Mouse (Mus musculus): ENCODE data around the gene Myo1d. TPM values are rescaled to one million over a fixed set of nuclear protein-coding genes. Genes with fewer than 3 reads are reported as not detected.
A peak's percentile ranks its signal among the peaks of the same experiment; 100 is the strongest.

Myo1d gene
- polyA plus RNA-seq, 1 experiment from 2014 or later = 10.8 TPM

DNA sequence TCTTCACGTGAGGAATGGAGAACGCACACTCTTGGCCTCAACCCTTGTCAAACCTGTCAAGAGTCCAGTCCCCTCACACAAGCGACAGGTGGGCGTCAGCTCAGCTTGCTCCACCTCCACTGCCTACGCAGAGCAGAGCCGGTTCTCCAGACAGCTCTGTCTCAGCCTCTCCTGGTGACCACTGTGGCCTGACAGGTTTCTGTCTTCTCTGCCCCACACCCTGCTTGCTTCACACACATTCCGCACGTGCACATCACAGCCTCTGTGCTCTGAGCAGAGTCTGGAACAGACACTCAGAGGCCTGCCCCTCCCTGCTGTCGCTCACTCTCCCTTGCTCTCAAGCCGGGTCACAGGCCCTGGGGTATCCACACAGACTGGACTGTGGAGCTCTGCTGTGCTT is 289.0 kb downstream of the Myo1d start:
- Histone ChIP-seq H3K9me3 (replicated peaks; ENCODE audit: control insufficient read depth, low read length) (no peaks in the 10 kb centered on the region), H3K27me3 (ENCODE audit: control insufficient read depth, insufficient read depth, low read length) (no peaks in the 10 kb centered on the region), H3K36me3 (ENCODE audit: control insufficient read depth, insufficient read depth, low read length) (no peaks in the 10 kb centered on the region), H3K27ac (ENCODE audit: low read depth, low read length) (no peak overlapping the region), H3K4me2 (no peak overlapping the region), H3K9ac (ENCODE audit: low read depth, low read length) (no peak overlapping the region), H3K4me1 (ENCODE audit: control insufficient read depth, insufficient read depth, low read length) (peaks cover 32% of the 10 kb centered on the region), H3K4me3 (ENCODE audit: low read depth, low read length) (no peak overlapping the region)
- WGBS (ENCODE audit: insufficient replicate concordance) = 43% methylated on average over 10 of the region's 10 CpGs
- no peak for ATAC-seq (replicated peaks; ENCODE audit: insufficient number of reproducible peaks, low FRiP score, low TSS enrichment)

GRCm38 (mm10) chr11:80489882-80490196 is 290.0 kb downstream of the Myo1d start:
- Histone ChIP-seq H3K4me2 (no peak overlapping the region), H3K4me3 (ENCODE audit: low read depth, low read length) (no peak overlapping the region), H3K4me1 (ENCODE audit: control insufficient read depth, insufficient read depth, low read length) (peaks cover 37% of the 10 kb centered on the region), H3K9ac (ENCODE audit: low read depth, low read length) (no peak overlapping the region), H3K36me3 (ENCODE audit: control insufficient read depth, insufficient read depth, low read length) (no peaks in the 10 kb centered on the region), H3K9me3 (replicated peaks; ENCODE audit: control insufficient read depth, low read length) (no peaks in the 10 kb centered on the region), H3K27ac (ENCODE audit: low read depth, low read length) (no peak overlapping the region), H3K27me3 (ENCODE audit: control insufficient read depth, insufficient read depth, low read length) (no peaks in the 10 kb centered on the region)
- ATAC-seq (replicated peaks; ENCODE audit: insufficient number of reproducible peaks, low FRiP score, low TSS enrichment) = no peak
- 47% methylated on average over 5 of the region's 5 CpGs for WGBS (ENCODE audit: insufficient replicate concordance)

DNA sequence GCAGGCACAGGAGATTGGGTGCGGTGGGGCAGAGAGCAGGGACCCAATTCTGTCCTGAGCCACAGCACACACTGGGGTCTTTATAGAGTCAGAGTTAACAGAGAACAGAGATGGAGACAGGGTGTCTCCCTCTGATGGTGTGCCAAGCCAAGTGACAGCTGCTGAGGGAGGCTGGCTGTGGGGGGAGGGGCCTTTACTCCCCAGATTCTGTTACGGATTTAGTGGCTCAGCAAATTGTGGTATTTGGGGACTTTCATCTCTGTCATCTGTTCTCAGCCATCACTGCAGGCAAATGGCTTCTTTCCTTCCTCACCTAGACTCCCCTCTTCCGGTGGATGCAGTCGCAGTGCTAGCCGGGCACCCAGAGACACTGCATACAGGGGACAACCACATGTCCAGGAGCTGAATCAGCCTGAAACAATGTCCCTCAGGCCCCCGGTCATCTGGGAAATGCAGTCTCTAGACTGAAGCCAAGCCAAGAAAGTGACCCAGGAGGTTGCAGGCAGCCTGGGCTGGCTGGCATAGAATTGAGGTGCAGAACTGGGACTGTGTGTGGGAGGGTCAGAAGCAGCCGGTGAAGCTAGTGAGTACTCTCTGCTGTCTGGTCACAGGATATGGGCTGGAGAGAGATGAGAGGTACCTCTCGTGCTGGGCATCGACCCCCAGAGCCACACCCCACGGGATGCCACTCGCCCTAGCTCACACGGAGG is 290.5 kb downstream of the Myo1d start:
- Histone ChIP-seq H3K4me2 (no peak overlapping the region), H3K27ac (ENCODE audit: low read depth, low read length) (no peak overlapping the region), H3K27me3 (ENCODE audit: control insufficient read depth, insufficient read depth, low read length) (no peaks in the 10 kb centered on the region), H3K4me3 (ENCODE audit: low read depth, low read length) (no peak overlapping the region), H3K9me3 (replicated peaks; ENCODE audit: control insufficient read depth, low read length) (no peaks in the 10 kb centered on the region), H3K4me1 (ENCODE audit: control insufficient read depth, insufficient read depth, low read length) (peaks cover 37% of the 10 kb centered on the region), H3K9ac (ENCODE audit: low read depth, low read length) (no peak overlapping the region; the same call in 1 of the 2 replicates), H3K36me3 (ENCODE audit: control insufficient read depth, insufficient read depth, low read length) (no peaks in the 10 kb centered on the region)
- WGBS (ENCODE audit: insufficient replicate concordance) = 46% methylated on average over 12 of the region's 12 CpGs
- ATAC-seq (replicated peaks; ENCODE audit: insufficient number of reproducible peaks, low FRiP score, low TSS enrichment) = no peak

GRCm38 (mm10) chr11:80487904-80488587 is 291.8 kb downstream of the Myo1d start:
- Histone ChIP-seq H3K27ac (ENCODE audit: low read depth, low read length) (no peak overlapping the region), H3K36me3 (ENCODE audit: control insufficient read depth, insufficient read depth, low read length) (no peaks in the 10 kb centered on the region), H3K27me3 (ENCODE audit: control insufficient read depth, insufficient read depth, low read length) (peaks cover 6% of the 10 kb centered on the region; the same call in 1 of the 2 replicates), H3K4me3 (ENCODE audit: low read depth, low read length) (no peak overlapping the region), H3K9ac (ENCODE audit: low read depth, low read length) (no peak overlapping the region), H3K4me1 (ENCODE audit: control insufficient read depth, insufficient read depth, low read length) (peaks cover 39% of the 10 kb centered on the region), H3K9me3 (replicated peaks; ENCODE audit: control insufficient read depth, low read length) (no peaks in the 10 kb centered on the region), H3K4me2 (no peak overlapping the region)
- 72% methylated on average over 15 of the region's 15 CpGs for WGBS (ENCODE audit: insufficient replicate concordance)
- ATAC-seq (replicated peaks; ENCODE audit: insufficient number of reproducible peaks, low FRiP score, low TSS enrichment) = no peak

GRCm38 (mm10) chr11:80485622-80486206 is 294.1 kb downstream of the Myo1d start:
- 62% methylated on average over 10 of the region's 10 CpGs for WGBS (ENCODE audit: insufficient replicate concordance)
- H3K27ac ChIP-seq (ENCODE audit: low read depth, low read length) = no peak overlapping the region

DNA sequence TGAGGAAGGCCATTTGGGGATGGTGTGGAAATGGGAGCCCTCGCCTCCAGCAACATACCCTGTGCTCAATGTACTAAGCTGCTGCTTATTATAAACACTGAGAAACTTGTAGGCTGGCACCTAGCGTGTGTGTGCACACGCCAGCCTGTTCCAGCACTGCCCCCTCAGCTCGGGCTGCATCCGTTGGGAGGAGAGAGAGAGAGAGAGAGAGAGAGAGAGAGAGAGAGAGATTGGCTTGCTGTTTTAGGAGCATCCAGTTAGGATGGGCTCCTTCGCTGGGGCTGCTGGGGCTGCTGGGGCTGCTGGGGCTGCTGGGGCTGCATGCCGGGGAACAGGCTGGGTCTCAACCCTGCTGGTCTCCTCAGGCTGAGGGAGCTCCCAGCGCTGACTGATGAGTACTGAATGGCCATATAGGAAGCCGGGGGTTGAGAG is 294.7 kb downstream of the Myo1d start:
- peaks cover 10% of the 10 kb centered on the region; the same call in 1 of the 2 replicates for H3K27me3 ChIP-seq (ENCODE audit: control insufficient read depth, insufficient read depth, low read length)
- H3K4me2 ChIP-seq = no peak overlapping the region
- H3K4me1 ChIP-seq (ENCODE audit: control insufficient read depth, insufficient read depth, low read length) = peaks cover 27% of the 10 kb centered on the region
- H3K9ac ChIP-seq (ENCODE audit: low read depth, low read length) = no peak overlapping the region
- no peaks in the 10 kb centered on the region for H3K36me3 ChIP-seq (ENCODE audit: control insufficient read depth, insufficient read depth, low read length)
- 68% methylated on average over 9 of the region's 9 CpGs for WGBS (ENCODE audit: insufficient replicate concordance)
- H3K9me3 ChIP-seq (replicated peaks; ENCODE audit: control insufficient read depth, low read length) = no peaks in the 10 kb centered on the region
- no peak for ATAC-seq (replicated peaks; ENCODE audit: insufficient number of reproducible peaks, low FRiP score, low TSS enrichment)
- no peak overlapping the region for H3K4me3 ChIP-seq (ENCODE audit: low read depth, low read length)
- H3K27ac ChIP-seq (ENCODE audit: low read depth, low read length) = no peak overlapping the region

More at GRCm38 (mm10) chr11:80485622-80486206, 294.1 kb downstream of the Myo1d start:
- H3K4me1 ChIP-seq (ENCODE audit: control insufficient read depth, insufficient read depth, low read length) = peaks cover 28% of the 10 kb centered on the region
- no peaks in the 10 kb centered on the region for H3K36me3 ChIP-seq (ENCODE audit: control insufficient read depth, insufficient read depth, low read length)
- H3K27me3 ChIP-seq (ENCODE audit: control insufficient read depth, insufficient read depth, low read length) = peaks cover 10% of the 10 kb centered on the region; the same call in 1 of the 2 replicates
- H3K9ac ChIP-seq (ENCODE audit: low read depth, low read length) = no peak overlapping the region
- ATAC-seq (replicated peaks; ENCODE audit: insufficient number of reproducible peaks, low FRiP score, low TSS enrichment) = no peak
- H3K4me3 ChIP-seq (ENCODE audit: low read depth, low read length) = no peak overlapping the region
- no peaks in the 10 kb centered on the region for H3K9me3 ChIP-seq (replicated peaks; ENCODE audit: control insufficient read depth, low read length)
- H3K4me2 ChIP-seq = no peak overlapping the region

DNA sequence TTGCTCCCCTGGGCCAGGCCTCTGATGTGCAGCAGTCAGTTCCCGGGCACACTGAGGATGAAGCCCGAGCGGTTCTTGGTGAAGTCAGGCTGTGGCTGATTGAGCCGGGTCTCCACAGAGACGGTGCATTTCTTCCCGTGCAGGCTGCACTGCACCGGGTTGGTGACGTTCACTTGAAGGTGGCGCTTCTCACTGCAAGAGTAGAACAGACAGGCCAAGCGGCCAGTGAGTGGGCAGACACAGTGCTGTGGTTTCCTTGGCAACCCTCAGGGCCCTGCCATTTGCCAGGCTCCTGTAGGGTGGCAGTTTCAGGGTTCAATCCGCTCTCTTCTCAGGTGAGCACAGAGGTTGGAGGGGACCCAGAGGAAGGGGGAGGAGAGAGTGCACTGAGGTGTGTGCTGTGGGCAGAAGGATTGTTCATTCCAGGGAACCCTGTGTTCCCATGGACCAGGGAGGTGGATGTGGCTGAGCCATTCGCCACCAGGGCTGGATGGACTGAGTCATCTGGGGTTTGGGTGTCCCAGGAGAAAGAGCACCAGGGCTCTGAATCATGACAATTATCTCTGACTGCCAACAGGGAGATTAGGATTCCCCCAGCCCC is 295.5 kb downstream of the Myo1d start:
- Histone ChIP-seq H3K9ac (ENCODE audit: low read depth, low read length) (no peak overlapping the region), H3K4me3 (ENCODE audit: low read depth, low read length) (no peak overlapping the region), H3K27ac (ENCODE audit: low read depth, low read length) (no peak overlapping the region), H3K27me3 (ENCODE audit: control insufficient read depth, insufficient read depth, low read length) (peaks cover 13% of the 10 kb centered on the region; the same call in 1 of the 2 replicates), H3K36me3 (ENCODE audit: control insufficient read depth, insufficient read depth, low read length) (no peaks in the 10 kb centered on the region), H3K9me3 (replicated peaks; ENCODE audit: control insufficient read depth, low read length) (no peaks in the 10 kb centered on the region), H3K4me2 (no peak overlapping the region), H3K4me1 (ENCODE audit: control insufficient read depth, insufficient read depth, low read length) (peaks cover 19% of the 10 kb centered on the region)
- 0 out of 2 replicates have a peak, but pooled peaks have one; percentile 7 for ATAC-seq (replicated peaks; ENCODE audit: insufficient number of reproducible peaks, low FRiP score, low TSS enrichment)
- 46% methylated on average over 12 of the region's 12 CpGs for whole genome bisulfite sequencing (ENCODE audit: insufficient replicate concordance)

DNA sequence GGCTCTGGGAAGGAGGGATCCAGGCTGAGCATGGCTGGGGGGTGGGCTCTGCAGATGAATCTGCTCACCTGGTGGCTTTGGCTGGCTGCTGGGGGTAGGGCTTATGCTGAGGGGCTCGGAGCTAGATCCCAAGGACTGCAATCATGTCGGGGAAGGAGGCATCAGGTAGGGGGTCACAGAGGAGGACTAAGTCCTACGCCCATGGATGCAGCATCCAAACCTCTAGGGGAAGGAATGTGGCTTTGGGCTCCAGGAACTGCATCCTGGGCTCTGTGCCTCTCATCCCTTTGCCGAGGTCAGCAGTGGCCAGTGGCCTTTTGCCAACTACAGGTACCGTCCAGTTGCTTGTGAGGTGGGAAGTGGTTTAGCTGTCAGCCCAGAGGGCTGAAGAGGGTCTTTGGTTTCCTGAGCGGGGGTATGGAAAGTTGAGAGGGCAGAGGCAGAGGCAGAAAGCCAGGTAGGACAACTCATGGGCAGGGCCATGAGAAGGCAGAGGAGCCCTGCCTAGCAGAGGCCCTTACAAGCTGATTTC is 296.2 kb downstream of the Myo1d start:
- no peak overlapping the region for H3K9ac ChIP-seq (ENCODE audit: low read depth, low read length)
- H3K36me3 ChIP-seq (ENCODE audit: control insufficient read depth, insufficient read depth, low read length) = no peaks in the 10 kb centered on the region
- H3K4me2 ChIP-seq = no peak overlapping the region
- peaks cover 15% of the 10 kb centered on the region for H3K27me3 ChIP-seq (ENCODE audit: control insufficient read depth, insufficient read depth, low read length)
- peaks cover 15% of the 10 kb centered on the region for H3K4me1 ChIP-seq (ENCODE audit: control insufficient read depth, insufficient read depth, low read length)
- WGBS (ENCODE audit: insufficient replicate concordance) = 72% methylated on average over 6 of the region's 6 CpGs
- no peak overlapping the region for H3K4me3 ChIP-seq (ENCODE audit: low read depth, low read length)
- no peaks in the 10 kb centered on the region for H3K9me3 ChIP-seq (replicated peaks; ENCODE audit: control insufficient read depth, low read length)
- H3K27ac ChIP-seq (ENCODE audit: low read depth, low read length) = no peak overlapping the region
- ATAC-seq (replicated peaks; ENCODE audit: insufficient number of reproducible peaks, low FRiP score, low TSS enrichment) = no peak

All from heart, embryonic 11.5 days (tissue).